Mouse (Mus musculus): Measurements from ENCODE around the gene Olfr361.
"Not testable (repeated sequence)": the region's sequence is repeated elsewhere in the genome, so short reads cannot be mapped to it uniquely, and the experiment has no call there.

Gene Olfr361

DNA sequence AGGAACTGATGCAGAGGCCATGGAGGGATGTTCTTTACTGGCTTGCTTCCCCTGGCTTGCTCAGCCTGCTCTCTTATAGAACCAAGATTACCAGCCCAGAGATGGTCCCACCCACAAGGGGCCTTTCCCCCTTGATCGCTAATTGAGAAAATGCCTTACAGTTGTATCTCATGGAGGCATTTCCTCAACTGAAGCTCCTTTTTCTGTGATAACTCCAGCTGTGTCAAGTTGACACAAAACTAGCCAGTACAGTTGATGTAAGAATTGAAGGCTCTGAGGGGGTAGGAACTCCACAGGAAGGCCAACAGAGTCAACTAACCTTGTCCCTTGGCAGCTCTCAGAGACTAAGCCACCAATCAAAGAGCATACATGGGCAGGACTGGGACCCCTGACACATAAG, at the start of gene Olfr361:
TSS of gene Olfr361 (minus strand) at position 101 of the 400 bp plus-strand sequence.
- not testable (repeated sequence) for DNase-seq (ENCODE audit: low read depth, low spot score)

DNA sequence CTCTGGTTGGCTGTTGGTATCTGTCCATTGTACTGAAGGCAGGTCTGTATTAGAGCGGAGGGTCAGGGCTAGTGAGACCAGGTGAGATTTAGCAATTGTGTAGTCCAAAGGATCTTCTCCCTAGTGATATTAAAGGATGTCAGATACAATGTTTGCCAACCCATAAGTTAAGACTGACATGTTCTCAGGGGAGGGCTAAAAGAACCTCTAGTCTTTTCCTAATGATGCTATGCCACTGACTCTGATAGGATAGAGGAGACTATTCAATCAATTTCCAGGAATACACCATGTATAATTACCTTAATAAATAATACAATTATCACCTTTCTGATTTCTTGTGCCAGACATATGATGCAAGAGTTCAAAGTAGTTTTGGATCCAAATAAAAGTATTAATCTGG, 28.7 kb upstream of the Olfr361 start, which contains the start of gene Olfr362:
TSS of gene Olfr362 (minus strand) at position 101 of the 400 bp plus-strand sequence.
- no peak for DNase-seq (ENCODE audit: low read depth, low spot score)

- no peak for DNase-seq (ENCODE audit: low read depth, low spot score)
Observed at GRCm38 (mm10) chr2:37065446-37065845, 23.6 kb downstream of the Olfr361 start, which contains the start of gene Olfr360. Gene Olfr360, plus strand, starts transcription at chr2:37065746.

Measured in retina, adult 2 months (tissue).